Mouse (Mus musculus) lung, postnatal 4 days (tissue): ENCODE measurements around the gene Ddrgk1.
"Not testable (repeated sequence)": the region's sequence is repeated elsewhere in the genome, so short reads cannot be mapped to it uniquely, and the experiment has no call there.

Experiments used
- DNase-seq, 2 experiments: peaks; one replicate each; pipeline ENCODE4 v3.0.0; 2021

Ddrgk1 gene

GRCm38 (mm10) chr2:130649028-130649427 is 15.4 kb downstream of the Ddrgk1 start:
- DNase-seq: not testable (repeated sequence)

GRCm38 (mm10) chr2:130645198-130645597 is 19.3 kb downstream of the Ddrgk1 start:
- no peak for DNase-seq

GRCm38 (mm10) chr2:130642684-130643369 is 21.6 kb downstream of the Ddrgk1 start, which contains the start of gene Lzts3:
Lzts3 (minus strand) TSS chr2:130642803.
- DNase-seq: peak; percentile 95

DNA sequence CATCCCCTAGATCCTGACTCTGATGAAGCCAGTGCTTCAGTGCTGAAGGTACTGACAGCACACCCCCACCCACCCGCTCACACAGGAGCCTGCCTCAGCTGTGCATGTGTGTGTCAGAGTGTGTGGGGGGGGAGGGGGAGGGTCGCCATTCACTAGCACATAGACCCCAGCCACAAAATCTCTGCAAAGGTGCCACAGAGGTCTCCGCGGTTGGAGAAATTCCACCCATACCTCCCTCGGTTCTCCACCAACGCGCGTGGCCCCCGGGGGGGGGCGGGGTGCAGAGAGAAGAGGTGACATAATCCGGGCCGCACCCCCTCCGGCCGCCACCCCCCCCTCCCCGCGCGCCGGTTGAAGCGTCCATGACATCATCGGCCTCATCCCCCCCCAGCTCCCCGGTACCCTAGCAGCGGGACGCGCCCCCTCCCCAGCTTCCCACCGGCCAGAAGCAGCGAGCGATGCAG is 22.2 kb downstream of the Ddrgk1 start:
- DNase-seq: no peak

- DNase-seq: no peak
Observed at GRCm38 (mm10) chr2:130641351-130642025, 23.0 kb downstream of the Ddrgk1 start.

GRCm38 (mm10) chr2:130639276-130639675 is 25.2 kb downstream of the Ddrgk1 start:
- no peak for DNase-seq

DNA sequence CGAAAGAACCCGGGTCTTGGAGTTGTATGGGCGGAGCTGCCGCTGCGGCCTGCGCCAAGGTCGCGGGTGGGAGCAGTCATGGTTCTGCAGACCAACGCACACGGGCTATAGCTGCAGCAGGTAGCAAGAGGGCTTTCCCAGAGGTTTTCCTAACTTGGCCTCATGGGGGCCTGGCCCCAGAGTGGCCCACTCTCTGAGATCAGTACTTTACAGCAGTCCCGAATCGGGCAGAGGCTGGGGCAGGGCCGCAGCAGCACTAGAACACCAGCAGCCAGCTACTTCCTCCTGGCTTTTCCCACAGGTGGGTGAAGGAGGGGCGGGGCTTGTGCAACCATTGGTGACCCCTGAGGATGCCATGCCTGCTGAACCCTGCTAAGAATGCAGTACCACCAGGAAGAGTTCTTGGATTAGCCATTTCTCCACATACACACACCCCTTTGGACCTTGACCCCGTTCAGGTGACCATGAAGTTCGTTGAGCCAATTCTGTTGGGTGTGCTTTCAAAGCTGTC is 26.3 kb downstream of the Ddrgk1 start:
- no peak for DNase-seq

- DNase-seq: no peak
Observed at GRCm38 (mm10) chr2:130635847-130636246, 28.6 kb downstream of the Ddrgk1 start.

DNA sequence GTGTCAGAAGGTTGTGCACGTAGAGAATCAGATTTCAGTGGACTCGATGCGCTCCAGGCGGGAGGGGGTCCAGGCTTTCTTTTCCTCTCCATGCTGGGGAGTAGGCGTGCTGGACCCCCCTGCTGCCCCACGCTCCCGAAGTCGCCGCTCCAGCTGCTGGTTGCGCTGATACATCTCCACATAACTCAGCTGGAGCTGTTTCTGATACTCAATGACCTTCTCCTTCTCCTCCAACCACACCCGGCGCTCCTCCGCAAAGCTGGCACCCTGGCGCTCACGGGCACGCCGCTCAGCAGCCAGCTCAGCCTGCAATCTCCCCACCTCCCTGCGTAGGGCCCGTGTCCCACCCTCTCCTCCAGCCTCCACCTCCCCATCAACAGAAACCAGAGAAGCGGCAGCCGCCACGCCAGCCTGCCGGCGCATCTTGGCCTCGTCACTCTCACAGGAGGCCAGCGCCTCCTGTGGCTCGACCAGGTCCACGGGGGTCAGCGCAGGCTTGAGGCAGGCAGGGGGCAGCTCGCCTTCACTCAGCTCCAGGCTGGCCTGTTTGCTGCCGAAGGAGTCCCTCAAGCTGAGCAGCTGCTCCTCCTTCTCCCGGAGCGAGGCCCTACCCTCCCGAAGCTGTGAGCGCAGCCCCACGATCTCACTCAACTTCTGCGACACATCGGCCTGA is 29.6 kb downstream of the Ddrgk1 start:
- DNase-seq: peak; percentile 39 to 53

DNA sequence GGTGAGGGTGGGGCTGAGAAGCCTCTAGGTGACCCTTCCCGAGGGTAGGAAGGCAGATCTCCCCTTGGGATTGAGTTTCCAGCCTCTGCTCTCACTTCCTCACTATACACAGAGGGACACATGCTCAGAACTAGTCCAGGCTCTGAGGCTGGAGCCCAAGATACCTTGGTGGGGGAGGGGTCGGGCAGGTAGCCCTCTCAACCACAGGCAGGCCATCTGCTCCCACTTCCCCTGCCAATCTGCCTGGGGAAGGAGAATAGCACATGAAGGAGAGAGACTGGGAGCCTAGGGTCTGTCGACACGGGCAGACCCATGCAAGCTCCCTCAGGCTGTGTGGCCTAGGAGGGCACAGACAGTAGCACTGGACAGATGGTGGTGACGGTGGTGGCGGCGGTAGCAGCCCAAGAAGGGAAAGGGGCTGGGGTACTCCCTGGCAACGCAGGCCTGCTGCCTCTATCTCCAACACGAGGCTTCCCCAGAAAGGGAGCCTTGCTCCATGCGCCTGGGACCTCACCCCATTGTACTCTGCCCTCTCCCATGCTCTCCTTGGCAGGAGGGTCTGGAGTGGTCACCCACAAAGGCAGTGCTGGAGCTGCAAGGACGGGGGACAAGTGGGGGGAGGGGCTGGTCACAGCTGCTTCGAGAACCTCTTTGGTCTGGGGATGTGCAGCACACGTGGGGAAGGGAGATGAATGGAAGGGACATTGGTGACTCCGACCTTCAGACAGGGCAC is 30.3 kb downstream of the Ddrgk1 start:
- DNase-seq: no peak

GRCm38 (mm10) chr2:130632887-130633675 is 31.4 kb downstream of the Ddrgk1 start:
- DNase-seq: no peak

- DNase-seq: no peak
Observed at GRCm38 (mm10) chr2:130632416-130632815, 32.0 kb downstream of the Ddrgk1 start.

DNA sequence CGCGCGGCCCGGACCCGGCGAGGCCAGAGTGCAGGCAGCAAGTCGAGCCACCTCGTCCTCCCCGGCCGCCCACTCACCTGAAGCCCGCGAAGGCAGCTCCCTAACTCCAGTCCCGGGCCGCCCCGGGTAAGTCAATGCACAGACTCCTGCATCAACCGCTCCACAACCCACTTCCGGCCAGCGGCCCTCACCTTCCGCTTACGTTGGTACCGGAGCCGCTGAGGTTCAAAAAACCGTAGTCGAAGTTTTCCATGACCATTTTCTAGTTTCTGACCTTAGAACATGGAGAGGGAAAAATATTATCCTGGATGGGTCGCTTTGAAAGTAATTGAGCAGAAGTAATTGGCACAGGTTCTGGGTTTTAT is 34.6 kb downstream of the Ddrgk1 start, which contains the start of the genes Fastkd5 and Ubox5:
Gene Fastkd5, minus strand, starts transcription at position 189 of the 365 bp plus-strand sequence.
Gene Ubox5, minus strand, starts transcription at position 200 of the 365 bp plus-strand sequence.
- DNase-seq: peak; percentile 90 to 94

DNA sequence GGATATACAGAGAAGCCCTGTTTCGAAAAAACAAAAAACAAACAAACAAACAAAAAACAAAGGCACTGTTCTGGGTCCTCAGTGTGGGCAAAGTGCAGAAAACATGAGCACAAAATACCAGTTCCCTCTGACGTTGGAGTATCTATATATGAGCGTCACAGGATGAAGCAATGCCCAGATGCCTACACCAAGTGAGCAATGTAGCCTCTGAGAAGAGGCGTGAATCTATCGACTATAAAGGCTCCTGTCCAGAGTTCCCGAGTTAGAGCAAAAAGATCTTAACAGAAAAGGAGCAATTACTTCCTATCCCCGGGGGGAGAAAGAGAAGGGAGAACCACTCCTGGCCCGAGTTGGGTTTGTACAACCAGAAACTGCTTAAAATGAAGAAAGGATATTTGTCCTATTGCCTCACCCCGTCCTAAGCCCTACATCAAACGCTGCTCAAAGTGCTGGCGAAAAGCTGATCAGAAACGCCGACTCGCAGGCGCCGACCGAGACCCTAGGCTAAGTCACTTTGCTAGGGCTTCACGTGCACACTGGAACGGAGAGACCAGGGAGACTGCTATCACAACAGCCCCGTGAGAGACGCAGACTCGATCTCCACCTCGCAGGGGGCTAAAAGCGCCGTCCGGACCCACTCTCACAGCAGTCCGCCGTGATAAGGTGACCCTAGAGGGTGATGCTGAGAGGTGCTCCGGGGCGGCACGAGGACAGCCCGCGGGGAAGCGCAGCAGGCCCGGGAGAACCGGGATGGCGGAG is 35.2 kb downstream of the Ddrgk1 start:
- DNase-seq: no peak

DNA sequence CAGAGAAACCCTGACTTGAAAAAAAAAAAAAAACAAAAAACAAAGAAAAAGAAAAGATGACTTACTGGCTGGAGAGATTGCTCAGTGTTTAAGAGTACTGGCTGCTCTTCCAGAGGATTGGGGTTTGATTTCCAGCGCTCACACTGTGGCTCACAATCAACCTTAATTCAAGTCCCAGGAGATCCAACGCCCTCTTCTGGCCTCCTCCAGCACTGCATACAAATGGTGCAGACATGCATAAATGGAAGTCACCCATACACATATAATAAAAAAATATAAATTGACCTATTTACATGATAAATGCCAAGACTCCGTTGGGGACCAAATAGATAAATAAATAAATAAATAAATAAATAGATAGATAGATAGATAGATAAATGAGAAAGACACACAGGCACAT is 36.0 kb downstream of the Ddrgk1 start:
- no peak for DNase-seq

DNA sequence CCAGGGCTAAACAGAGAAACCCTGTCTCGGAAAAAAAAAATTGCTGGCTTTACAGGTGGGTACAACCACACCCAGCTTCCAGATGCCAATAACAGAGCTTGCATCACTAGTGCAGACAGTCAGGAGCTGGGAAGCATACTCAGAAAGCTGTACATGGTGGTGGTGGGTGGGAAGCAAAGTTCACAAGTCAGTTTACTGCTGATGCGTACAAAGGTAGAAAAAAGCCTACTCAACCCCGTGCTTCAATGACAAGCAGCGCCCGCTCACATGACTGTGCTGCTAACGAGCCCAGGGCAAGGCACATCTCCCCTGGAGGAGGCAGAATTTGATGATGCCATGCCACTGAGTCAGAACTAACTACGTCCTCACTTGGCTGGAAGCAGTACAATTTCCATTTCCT is 45.5 kb downstream of the Ddrgk1 start:
- DNase-seq: no peak

DNA sequence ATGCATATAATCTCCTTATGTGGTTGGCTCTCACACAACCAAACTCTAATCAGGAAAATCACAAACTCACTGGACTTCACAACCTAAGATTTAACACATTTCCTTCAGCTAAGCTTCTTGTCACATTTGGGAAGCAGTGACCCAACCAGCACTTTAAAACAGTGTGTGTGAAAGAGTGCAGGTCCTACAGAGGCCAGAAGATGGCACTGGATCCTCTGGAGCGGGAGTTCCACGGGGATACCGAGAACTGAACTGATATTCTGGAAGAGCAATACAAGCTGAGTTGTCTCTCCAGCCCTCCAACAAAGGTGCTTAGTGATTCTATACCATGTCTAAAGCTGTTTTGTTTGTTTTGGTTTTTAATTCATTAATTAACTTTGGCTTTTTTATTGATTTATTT is 51.4 kb downstream of the Ddrgk1 start:
- DNase-seq: peak in 1 of 2 experiments; percentile 32
